Mouse (Mus musculus): ENCODE data around the gene Ldlrad3.

Gene Ldlrad3

DNA sequence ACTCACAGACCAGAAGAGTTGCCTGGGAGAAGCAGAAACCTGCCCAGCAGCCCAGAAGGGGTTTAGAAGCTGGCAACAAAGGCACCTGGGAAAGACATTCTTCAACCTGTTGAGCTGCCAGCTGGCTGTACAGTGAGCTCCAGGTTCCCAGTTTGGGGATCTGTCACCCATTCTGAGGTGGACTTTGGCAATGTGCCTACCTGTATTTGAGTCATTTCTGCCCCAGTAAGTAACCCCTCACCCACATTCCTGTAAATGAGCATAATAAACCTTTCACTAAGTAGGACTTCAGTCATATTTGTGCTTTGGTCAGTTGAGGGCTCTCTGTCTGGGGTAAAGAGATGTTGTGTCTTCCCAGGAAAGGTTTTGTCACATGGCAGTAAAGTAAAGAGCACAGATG lies 4.8 kb upstream of the Ldlrad3 start:
- DNase-seq (ENCODE audit: low read depth, low spot score), result no peak

GRCm38 (mm10) chr2:102185069-102185950 lies 875 bp downstream of the Ldlrad3 start:
- no peak for DNase-seq (ENCODE audit: low read depth, low spot score)

DNA sequence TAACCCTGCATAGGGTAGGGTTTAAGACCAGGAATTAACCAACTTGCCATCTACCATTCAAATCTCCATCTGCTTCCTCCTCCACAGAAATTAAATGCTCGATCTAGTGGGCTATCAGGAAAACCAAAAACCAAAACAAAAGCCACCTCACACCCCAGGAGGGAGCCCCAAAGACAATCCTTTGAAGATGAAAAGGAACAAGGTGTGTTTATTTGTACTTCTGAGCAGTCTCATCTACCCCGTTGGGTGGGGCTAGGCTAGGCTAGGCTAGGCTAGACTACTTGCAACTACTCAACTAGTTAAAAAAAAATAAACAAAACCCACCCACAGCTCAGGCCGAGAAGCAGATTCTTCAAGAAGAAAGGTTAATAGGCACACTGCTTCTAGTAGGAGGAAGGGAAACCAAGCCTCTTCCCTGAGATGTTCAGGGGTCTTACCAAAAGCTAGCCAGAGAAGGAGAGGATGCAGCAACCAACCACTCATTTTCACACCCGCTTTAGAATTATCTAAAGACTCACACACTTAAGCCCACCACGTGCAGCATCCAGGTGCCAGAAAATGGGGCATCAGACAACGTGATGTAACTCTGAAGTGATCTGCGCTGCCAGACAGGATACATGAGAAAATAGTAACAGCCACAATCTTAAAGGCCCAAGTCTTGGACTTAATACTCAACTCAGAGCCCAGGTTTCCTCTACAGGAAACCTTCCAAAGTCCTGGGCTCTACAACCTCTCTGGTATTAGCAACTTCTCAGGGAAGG lies 2.3 kb downstream of the Ldlrad3 start:
- DNase-seq (ENCODE audit: low read depth, low spot score), result no peak

DNA sequence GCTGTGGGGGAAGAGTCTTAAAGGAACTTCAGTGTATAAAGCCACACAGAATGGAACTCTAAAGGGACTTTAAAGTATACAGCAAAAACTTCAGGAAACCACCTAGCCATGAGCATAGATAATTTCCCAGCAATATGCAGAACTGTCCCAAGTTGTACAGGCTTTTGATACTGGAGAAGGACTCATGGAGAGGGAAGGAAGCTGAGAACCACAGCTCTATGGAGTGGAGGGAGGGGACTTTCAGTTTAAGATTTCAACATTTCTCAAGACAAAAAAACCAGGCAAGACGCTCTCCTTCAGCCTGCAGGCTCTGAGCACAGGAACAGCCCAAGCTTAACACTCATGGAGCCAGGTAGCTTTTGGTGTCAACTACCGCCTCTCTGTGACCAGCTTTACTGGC lies 4.7 kb downstream of the Ldlrad3 start:
- DNase-seq (ENCODE audit: low read depth, low spot score), result no peak

DNA sequence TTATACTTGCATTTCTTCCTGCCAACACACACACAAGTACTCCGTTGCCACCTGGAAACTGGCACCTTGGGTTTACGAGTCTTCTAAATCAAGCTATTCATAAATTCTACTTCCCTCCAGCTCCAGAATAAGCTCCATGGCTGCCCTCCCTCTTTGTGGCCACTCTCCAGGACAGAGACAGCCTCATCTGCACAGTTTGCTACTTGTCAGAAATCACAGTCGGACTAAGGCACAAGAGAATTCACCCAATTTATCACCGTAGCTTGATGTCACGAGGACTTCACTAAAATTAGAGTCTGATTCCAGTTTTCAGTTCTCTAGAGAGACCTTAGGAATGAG lies 9.8 kb downstream of the Ldlrad3 start:
- no peak for DNase-seq (ENCODE audit: low read depth, low spot score)

DNA sequence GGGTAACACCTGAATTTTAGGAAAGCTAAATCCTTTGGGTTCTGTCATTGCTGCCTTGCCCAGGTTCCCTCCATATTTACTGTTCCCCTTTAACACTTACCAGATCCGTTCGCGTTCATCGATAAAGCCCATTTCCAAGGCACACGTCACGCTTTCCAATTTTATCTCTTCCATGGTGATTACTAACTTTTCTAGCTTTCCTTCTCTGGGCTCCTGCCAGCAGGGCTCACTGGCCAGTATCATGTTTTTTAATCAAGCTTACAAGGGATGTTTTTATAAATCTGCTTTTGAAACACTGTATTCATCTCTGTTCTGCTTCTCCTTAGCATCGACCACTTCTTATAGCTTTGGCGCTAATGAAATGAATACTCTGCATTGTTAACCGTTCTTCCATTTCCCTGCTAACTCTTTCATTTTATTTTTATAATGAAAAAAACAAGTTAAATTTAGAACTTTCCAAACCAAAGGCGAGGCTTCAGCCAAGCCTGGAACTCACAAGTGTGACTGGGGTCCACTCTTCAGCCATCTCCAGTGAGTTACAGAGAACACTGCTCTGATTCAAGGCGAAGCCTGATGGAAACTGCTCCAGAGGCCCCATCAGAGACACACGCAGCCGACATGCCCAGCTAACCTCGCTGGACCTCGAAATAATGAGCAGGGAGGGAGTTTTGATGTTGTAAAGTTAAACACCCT lies 10.3 kb downstream of the Ldlrad3 start:
- no peak for DNase-seq (ENCODE audit: low read depth, low spot score)

- no peak for DNase-seq (ENCODE audit: low read depth, low spot score)
Measured at GRCm38 (mm10) chr2:102172458-102172857, 13.7 kb downstream of the Ldlrad3 start.

DNA sequence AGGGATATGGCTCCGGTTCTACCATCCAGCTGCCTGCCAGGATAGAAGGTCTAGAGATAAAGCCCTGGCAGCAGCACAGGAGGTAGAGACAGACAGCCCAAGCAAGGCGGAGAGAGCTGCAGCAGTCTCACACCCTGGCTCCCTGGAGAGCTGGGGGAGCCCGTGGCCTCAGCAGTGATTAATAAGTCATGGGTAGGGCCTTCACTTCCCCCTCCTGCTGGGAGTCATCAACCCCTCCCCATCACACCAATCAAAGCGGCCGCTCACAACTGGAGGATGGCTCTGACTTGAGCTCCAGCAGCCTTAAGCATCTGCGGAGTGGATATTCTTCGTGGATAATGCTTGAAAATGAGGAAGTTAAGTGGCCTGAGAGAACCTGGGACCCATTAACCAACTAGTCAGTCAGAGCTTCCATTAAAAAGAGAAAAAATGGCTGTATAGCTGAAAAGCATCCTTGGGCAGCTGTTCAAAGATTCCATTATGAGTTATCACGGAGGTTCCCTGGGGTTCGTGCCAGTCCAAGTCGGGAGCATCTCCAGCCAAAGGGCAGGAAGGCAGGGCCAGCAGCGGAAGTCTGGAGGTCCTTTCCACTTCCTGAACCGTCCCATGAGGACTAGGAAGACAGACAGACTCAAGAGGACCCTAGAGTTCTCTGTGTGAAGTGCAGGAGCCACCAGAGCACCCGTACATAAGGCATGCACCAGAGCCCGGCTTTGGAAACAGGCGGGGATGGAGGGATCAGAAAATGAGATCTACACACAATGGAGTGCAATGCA lies 19.4 kb downstream of the Ldlrad3 start:
- DNase-seq (ENCODE audit: low read depth, low spot score), result no peak

DNA sequence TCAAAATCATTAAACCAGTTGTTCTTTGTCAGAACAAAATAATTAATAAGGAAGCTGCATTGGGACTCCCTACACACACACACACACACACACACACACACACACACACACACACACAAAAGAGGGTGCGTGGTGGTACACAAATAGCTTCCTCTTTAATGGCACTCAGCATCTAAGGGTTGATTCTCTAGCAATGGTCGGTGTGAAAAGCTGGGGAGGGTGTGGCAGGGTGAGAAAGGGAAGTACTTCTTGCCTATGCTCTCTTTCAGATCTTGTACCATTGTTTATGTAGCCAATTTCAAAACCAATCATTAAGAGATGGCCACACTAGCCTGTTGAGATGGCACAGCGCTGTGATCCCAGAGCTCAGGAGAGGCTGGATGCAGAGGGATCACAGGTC lies 23.1 kb downstream of the Ldlrad3 start:
- DNase-seq (ENCODE audit: low read depth, low spot score), result no peak

DNA sequence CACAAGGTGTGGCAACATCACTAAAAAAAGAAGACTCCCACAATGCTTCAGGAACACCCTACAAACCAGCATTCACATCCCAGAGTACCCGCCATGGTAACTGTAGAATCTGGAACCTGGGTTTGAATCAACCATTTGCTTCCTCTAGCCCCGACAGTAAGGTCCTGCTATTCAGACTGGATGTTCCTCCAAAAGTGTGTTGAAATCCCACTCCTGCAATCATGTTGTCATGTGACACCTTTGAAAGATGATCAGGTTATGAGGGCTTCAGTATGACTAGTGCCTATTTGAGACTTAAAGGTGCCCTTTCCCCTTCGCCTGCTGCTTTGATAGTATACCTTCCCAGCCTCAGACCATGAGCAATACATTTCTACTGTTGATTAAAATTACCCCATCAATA lies 28.6 kb downstream of the Ldlrad3 start:
- no peak for DNase-seq (ENCODE audit: low read depth, low spot score)

DNA sequence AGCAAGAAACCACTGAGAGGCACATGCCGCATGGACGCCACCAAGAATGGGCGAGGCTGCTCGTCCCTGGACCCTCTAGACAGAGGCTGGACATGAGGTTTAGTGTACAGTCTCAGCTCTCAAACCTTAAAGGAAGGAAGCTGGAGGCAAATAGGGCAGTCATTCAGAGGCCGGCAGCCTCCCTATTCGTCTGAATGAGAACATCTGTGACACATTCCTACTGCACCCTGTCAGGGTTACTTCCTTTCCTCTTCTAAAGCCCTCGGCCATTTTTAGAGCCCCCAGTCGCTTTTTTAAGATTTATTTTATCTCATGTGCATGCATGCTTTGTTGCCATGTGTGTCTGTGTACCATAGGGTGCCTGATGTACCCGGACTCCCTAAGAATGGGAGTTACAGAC lies 29.2 kb downstream of the Ldlrad3 start:
- DNase-seq (ENCODE audit: low read depth, low spot score), result no peak

DNA sequence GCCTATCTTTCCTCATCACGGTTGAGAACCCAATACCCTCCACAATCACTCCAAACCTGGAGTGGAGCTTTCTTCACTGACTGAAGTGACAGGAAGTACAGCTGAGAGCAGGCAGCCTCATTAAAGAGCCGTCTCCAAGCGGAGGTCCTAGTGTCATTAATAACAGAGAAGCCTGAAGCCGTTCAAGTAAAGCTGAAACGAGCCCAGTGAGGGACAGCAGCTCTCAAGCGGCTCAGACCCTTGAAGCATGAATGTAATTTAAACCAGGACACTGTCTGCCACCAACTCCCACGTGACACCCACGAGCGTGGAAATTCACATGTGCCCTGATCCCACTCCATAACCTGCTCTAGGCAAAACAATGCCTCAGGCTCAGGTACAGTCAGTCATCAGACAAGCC lies 29.7 kb downstream of the Ldlrad3 start:
- DNase-seq (ENCODE audit: low read depth, low spot score), result no peak

GRCm38 (mm10) chr2:102155306-102156015 lies 30.7 kb downstream of the Ldlrad3 start:
- no peak for DNase-seq (ENCODE audit: low read depth, low spot score)

GRCm38 (mm10) chr2:102154771-102155211 lies 31.4 kb downstream of the Ldlrad3 start:
- DNase-seq (ENCODE audit: low read depth, low spot score), result no peak

- DNase-seq (ENCODE audit: low read depth, low spot score), result no peak
Measured at GRCm38 (mm10) chr2:102154328-102154727, 31.9 kb downstream of the Ldlrad3 start.

GRCm38 (mm10) chr2:102153516-102153915 lies 32.7 kb downstream of the Ldlrad3 start:
- DNase-seq (ENCODE audit: low read depth, low spot score), result no peak

- no peak for DNase-seq (ENCODE audit: low read depth, low spot score)
Measured at GRCm38 (mm10) chr2:102152851-102153250, 33.3 kb downstream of the Ldlrad3 start.

GRCm38 (mm10) chr2:102149058-102149457 lies 37.1 kb downstream of the Ldlrad3 start:
- no peak for DNase-seq (ENCODE audit: low read depth, low spot score)

DNA sequence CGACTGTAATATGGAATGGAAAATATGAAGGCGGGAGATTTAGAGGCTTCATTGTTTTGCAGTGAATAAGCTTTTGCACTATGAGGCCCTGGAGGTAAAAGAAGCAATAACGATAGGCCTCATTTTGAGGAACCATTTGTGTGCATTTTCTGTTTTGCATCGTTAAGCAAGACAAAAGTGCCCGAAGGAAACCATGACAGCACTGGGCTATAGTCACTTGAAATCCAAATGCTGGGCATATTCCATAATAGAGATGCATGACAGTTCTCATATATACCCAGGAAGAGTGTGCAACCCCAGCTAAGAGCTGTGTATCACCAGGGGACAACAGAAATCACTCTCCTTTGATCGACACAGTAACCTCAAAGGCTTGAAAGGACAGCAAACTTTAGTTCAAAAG lies 38.1 kb downstream of the Ldlrad3 start:
- DNase-seq (ENCODE audit: low read depth, low spot score), result no peak

- no peak for DNase-seq (ENCODE audit: low read depth, low spot score)
Measured at GRCm38 (mm10) chr2:102147561-102147960, 38.6 kb downstream of the Ldlrad3 start.

GRCm38 (mm10) chr2:102146386-102146785 lies 39.8 kb downstream of the Ldlrad3 start:
- no peak for DNase-seq (ENCODE audit: low read depth, low spot score)
